Mouse (Mus musculus): Measurements from ENCODE around the gene Sdc1.

Sdc1 gene

DNA sequence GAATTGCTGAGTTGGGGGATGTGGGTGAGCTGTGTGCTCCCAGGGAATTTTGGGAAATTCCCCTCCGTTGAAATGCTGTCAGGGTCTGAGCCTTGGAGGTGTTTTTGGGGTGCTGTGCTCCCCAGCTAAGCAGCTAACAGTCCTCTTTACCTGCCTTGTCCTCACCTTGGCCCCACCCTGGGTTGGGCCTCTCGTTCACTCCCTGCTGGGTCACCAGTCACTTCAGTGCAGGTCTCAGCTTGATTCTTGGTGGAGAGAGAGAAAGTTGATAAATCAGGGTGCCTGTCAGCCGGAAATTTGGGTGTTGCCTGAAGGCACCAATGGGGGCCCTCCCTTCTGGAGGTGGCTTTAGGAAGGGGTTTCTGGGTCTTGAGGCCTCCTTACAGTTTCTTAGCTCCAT, 11.4 kb downstream of the Sdc1 start:
- no peak for DNase-seq (ENCODE audit: low spot score)

DNA sequence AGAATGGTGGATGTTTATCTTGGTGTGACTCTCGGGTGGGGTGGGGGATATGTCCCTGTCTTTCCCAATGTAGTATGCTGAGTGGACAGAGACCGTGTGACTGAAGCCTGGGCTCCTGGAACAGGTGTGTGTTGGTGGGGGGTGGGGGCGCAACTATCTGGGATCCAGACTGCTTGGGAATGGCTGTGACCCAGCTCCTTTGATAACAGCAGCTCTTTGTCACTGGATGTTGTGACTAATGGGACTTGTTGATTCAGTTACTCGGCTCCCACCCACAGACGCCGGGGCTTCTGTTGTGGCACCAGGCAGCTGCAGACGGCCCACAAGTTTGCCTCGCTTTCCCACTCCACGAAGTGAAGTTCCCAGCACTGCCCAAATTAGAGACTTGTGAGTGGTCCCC, 13.1 kb downstream of the Sdc1 start:
- DNase-seq (ENCODE audit: low spot score) = peak; percentile 29

- DNase-seq (ENCODE audit: low spot score) = no peak
Observed at GRCm38 (mm10) chr12:8786476-8786875, 15.4 kb downstream of the Sdc1 start.

- no peak for DNase-seq (ENCODE audit: low spot score)
Observed at GRCm38 (mm10) chr12:8786984-8787730, 16.0 kb downstream of the Sdc1 start.

GRCm38 (mm10) chr12:8788469-8788868, 17.3 kb downstream of the Sdc1 start:
- DNase-seq (ENCODE audit: low spot score) = no peak

- no peak for DNase-seq (ENCODE audit: low spot score)
Observed at GRCm38 (mm10) chr12:8790615-8791014, 19.5 kb downstream of the Sdc1 start.

GRCm38 (mm10) chr12:8793410-8794051, 22.4 kb downstream of the Sdc1 start:
- no peak for DNase-seq (ENCODE audit: low spot score)

- no peak for DNase-seq (ENCODE audit: low spot score)
Observed at GRCm38 (mm10) chr12:8797936-8798335, 26.8 kb downstream of the Sdc1 start.

- DNase-seq (ENCODE audit: low spot score) = no peak
Observed at GRCm38 (mm10) chr12:8798486-8799020, 27.4 kb downstream of the Sdc1 start.

DNA sequence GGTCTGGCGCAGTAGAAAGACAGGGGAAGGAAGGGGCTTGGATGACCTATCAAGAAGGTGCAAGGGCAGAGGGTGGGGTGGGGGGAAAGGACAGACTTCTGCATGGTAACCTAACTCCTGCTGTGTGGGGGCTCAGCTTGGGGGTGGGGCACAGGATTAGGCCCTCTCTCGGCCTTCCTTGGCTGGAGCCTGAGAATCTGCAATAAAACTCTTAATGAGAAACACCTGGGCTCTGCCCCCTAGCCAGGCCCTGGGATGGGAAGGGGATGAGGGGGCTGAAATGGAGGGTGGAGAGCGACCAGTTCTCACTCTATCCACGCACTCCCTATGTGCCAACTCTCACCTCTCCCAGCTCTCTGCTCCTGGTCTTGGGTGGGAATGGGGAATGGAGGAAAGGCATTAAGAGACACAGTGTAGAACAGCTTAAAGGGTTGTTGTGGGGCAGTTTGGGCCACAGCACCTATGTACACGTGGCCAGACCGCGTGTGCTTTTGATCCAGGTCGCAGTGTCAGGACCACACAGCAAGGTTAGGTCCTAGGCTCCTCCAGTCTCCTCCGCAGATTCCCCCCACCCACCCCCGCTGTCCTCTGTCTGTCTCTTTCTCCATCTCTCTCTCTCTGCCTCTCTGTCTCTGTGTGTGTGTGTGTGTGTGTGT, 32.4 kb downstream of the Sdc1 start:
- DNase-seq (ENCODE audit: low spot score) = no peak

- DNase-seq (ENCODE audit: low spot score) = no peak
Observed at GRCm38 (mm10) chr12:8804077-8804456, 32.9 kb downstream of the Sdc1 start.

- DNase-seq (ENCODE audit: low spot score) = no peak
Observed at GRCm38 (mm10) chr12:8804934-8805722, 34.0 kb downstream of the Sdc1 start.

GRCm38 (mm10) chr12:8809086-8809485, 38.0 kb downstream of the Sdc1 start:
- no peak for DNase-seq (ENCODE audit: low spot score)

- DNase-seq (ENCODE audit: low spot score) = no peak
Observed at GRCm38 (mm10) chr12:8809626-8810025, 38.5 kb downstream of the Sdc1 start.

DNA sequence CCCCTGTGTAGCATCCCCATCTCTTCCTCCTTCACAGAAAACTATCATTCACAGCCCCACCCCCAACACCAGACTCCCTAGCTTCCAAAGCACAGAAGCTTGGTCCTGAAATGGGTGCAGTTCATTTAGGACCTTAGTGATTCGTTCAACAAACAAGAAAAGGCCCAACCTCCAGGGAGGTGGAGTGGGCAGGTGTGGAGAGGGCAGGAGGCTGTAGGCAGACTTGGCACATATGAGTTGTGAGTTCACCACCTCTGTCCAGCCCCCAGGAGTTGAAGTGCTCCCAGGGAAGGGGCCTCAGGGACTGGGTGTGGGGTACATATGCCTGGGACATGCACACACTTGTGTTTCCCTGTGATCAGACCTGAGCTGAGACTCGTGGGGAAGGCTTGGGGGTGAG, 39.8 kb downstream of the Sdc1 start:
- no peak for DNase-seq (ENCODE audit: low spot score)

DNA sequence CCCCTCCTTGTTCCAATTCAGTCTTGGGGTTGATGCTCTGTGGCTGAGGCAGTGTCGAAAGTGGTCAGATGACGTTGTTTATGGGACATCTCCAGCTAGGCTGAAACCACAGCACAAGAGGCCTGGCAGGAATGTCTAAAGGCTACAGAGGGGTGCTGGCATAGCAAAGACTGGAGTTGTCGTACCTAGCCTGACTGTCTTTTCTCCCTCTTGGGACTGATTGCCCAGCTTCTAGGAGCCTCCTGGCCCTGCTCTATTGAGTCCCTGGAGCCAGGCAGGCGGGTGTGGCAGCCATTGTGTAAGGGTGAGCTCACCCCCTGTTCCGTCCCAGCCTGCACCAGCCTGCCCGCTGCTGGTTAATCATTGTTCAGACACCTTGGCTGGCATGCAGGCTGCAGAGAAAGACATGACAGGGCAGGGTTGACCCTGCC, 40.3 kb downstream of the Sdc1 start:
- DNase-seq (ENCODE audit: low spot score) = no peak

- no peak for DNase-seq (ENCODE audit: low spot score)
Observed at GRCm38 (mm10) chr12:8811894-8812560, 40.9 kb downstream of the Sdc1 start.

- peak; percentile 29 for DNase-seq (ENCODE audit: low spot score)
Observed at GRCm38 (mm10) chr12:8817467-8818232, 46.5 kb downstream of the Sdc1 start.

GRCm38 (mm10) chr12:8818233-8818672, 47.1 kb downstream of the Sdc1 start:
- no peak for DNase-seq (ENCODE audit: low spot score)

DNA sequence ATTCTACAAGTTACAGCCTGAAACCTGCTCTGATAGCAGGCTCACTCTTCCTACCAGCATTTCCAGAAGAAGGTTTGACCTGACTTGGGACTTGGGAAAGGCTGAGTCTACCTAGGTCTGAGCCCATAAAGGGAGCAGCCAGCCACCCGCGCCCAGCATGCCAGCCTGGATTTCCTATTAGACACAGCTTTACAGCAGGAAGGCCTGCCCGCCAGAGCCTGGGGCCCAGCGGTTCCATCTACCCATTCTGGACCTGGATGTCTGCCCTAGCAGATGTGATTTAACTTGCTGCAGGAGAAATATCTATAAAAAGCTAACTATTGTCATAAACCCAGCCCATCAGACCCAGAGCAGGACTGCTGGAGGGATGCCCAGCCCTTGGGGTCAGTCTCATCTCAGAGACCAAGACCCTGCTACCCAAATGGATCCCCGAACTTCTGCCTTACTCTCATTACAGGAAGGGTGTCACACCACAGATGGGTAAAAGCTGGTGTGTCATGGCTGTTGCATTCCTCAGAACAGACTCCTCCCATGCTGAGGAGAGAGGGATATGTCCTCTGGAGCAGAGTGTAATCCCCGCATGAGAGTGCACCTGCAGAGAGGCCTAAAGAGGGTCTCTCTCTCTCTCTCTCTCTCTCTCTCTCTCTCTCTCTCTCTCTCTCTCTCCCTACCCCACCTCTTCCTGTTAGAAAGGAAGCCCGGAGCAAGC, 54.0 kb downstream of the Sdc1 start:
- no peak for DNase-seq (ENCODE audit: low spot score)
